Mouse (Mus musculus) heart, postnatal 14 days (tissue): ENCODE results near the gene Tmem35b. TPM values are rescaled to one million over a fixed set of nuclear protein-coding genes. Genes with fewer than 3 reads are reported as not detected.
"Not testable (repeated sequence)": the region's sequence is repeated elsewhere in the genome, so short reads cannot be mapped to it uniquely, and the experiment has no call there.

ENCODE experiments used
- DNase-seq, 2 experiments: peaks; one replicate each; pipeline ENCODE4 v3.0.0; 2021 to 2022
- intact Hi-C: fragments of 180-260 bp; cut with DNase I; formaldehyde crosslinking; loops from one replicate; pipeline ENCODE4 v1.15.1; 2025
- long read RNA-seq, 2 experiments: library from polyadenylated mRNA; stranded (forward); transcript quantifications; one replicate each; pipeline ENCODE4 v2.0.0; 2021
- total RNA-seq, 2 experiments: library from RNA; stranded (reverse); gene quantifications; 2 replicates each; pipeline ENCODE4 v1.2.3; 2021

The Tmem35b gene
- total RNA-seq = 1 to 10 TPM; 1.6 to 2.2 TPM
- long read RNA-seq, experiment 1, partial matches to known transcripts = 0 of 3 reads
- long read RNA-seq, experiment 1, other reads (novel, unspliced or antisense) = 2 of 3 reads
- long read RNA-seq, experiment 2, partial matches to known transcripts = 0 of 4 reads
- long read RNA-seq, experiment 2, other reads (novel, unspliced or antisense) = 0 of 4 reads

DNA sequence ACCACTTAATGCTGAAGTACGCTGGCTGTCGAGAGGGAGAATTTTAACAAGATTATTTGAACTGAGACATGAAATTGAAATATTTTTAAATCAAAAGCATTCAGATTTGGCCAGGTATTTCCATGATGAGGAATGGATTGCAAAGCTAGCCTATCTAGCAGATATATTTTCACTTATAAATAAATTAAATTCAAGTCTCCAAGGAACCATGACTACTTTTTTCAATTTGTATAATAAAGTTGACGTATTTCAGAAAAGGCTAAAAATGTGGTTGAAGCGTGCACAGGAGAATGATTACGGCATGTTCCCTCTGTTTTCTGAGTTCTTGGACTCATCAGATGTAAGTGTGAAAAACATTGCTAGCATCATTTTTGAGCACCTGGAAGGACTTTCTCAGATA lies at the start of gene Tmem35b:
TSS of gene Tmem35b (plus strand) at position 301 of the 400 bp plus-strand sequence.
- no peak for DNase-seq
- intact Hi-C loops = loop anchor here (5.0 to 10.0 kb wide), 2 partner anchors 46 to 201 kb away; partner anchors contain the start of gene Zmym6

DNA sequence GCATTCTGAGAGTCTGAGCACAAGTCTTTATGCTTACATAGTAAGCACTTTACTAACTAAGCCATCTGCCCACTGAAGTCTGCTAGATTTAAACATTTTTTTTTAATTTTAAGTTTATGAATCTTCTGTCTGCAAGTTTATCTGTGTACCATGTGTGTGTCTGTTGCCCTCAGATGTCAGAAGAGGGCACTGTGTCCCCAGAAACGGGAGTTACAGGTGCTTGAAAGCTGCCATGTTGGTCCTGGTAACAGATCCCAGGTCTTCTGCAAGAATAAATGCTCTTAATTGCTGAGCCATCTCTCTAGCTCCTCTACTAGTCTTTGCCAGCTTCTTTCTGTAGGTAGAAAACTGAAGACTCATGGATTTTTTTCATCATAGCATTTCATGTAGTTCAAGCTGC lies 48.6 kb upstream of the Tmem35b start:
- no peak for DNase-seq
- intact Hi-C loops = loop anchor here (5.0 to 10.0 kb wide), 2 partner anchors 47 to 170 kb away; partner anchors contain the start of genes Smim12 and Tmem35b

DNA sequence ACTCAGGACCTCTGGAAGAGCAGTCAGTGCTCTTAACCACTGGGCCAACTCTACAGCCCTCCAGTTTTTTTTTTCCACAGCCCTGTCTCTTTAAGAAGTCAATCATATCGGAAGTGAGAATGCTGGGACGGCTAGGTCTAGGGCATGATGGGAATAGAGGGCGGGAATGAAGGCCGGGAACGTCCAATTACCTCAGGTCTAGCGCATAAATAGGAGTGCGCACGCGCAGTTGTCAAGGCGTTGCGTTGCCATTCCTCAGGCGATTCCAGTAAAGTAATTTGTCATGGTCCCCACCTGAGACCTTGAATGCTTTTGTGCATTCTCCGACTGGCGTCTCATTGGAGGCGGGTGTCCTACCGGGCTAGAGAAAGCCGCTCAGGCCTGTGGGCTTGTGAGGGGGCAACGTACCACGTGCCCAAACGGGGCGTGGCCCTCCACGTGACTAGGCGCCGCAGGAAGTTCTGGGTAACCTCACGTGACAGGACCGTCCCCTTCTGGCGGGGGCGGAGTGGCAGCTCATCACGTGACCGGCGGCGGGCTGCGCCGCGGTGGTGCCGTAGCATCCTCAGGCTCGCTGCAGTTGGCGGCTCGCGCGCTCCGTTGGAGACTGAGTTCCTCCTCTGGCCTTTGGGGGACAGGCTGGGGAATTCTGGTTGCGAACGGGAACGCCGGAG lies 46.5 kb upstream of the Tmem35b start, which contains the start of gene Zmym6:
TSS of gene Zmym6 (plus strand) at position 509 of the 674 bp plus-strand sequence.
- intact Hi-C loops = loop anchor here (5.0 to 10.0 kb wide), 2 partner anchors 45 to 168 kb away; partner anchors contain the start of genes Smim12 and Tmem35b
- peak; percentile 93 to 95 for DNase-seq

GRCm38 (mm10) chr4:127080806-127081205 lies 42.7 kb upstream of the Tmem35b start:
- intact Hi-C loops = no loop called here
- DNase-seq = no peak

DNA sequence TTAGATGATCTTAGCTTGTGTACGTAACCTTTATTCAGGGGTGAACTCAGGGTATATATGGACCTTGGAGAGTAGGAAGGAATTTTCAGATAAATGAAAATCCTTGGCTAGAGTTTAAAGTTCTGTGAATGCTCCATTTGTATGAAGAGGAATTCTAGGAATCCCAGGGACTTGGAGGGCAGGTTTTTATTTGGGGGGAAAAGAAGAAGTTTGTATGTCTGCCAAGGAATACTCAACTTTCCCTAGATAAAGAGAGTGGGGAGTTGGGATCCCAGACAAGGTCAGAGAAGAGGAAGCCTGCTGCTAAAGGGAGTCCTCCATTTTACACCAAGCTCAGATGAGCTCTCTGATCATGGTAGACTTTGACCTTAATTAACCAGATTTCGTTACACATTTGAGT lies 40.4 kb upstream of the Tmem35b start:
- intact Hi-C loops = no loop called here

DNA sequence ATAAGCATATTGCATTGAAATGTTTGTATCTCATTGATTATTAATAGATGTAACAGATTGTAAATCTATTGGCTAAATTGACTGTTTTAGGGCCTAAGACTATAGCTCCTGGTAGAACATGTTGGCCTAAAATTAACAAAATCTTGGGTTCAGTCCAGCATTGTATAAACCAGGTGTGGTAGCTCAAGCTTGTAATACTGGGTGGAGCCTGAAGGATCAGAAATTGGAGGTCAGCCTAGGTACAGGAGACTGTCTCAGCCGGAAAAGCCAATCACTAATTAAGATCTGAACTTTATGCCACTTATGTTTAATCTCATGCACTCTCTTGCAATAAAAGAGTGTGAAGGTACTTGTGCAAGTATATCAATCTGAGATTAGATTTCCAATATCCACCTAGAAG lies 37.7 kb upstream of the Tmem35b start:
- no peak for DNase-seq
- intact Hi-C loops = no loop called here

More for the DNA sequence above, 40.4 kb upstream of the Tmem35b start:
- no peak for DNase-seq

DNA sequence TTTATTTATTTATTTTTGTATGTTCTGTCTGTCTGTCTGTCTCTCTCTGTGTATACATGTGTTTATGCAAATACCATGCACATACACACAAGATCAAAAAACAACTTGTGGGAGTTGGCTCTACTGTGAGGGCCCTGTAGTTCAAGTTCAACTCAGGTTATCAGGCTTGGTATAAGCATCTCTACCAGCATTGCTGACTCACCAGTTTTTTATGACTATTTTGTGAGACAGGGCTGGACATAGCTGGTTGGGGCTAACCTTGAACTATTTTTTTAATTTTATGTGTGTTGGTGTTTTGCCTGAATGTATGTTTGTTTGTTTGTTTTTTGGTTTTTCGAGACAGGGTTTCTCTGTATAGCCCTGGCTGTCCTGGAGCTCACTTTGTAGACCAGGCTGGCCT lies 32.3 kb upstream of the Tmem35b start:
- intact Hi-C loops = no loop called here
- DNase-seq = no peak

DNA sequence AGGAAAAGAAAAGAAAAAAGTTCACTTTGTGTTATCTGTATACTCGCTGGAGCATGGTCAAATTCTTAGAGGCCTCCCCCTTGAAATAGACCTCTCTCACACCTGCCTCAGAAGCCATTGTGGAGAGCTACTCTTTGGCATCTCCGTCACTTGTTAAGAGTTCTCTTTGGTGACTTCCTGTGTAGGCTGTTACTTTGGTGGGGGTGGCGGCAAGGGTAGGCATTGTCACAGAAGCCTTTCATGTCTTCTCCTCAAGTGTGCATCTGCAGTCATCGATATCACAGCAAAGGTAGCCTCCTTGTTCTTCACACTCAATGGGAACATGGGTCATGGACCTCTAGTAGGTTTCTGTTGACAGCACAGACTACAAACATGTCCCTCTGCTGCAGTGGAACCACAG lies 28.4 kb upstream of the Tmem35b start:
- intact Hi-C loops = no loop called here
- no peak for DNase-seq

- intact Hi-C loops, DNase-seq: not testable (repeated sequence)
Observed at GRCm38 (mm10) chr4:127099552-127099951, 23.9 kb upstream of the Tmem35b start.

DNA sequence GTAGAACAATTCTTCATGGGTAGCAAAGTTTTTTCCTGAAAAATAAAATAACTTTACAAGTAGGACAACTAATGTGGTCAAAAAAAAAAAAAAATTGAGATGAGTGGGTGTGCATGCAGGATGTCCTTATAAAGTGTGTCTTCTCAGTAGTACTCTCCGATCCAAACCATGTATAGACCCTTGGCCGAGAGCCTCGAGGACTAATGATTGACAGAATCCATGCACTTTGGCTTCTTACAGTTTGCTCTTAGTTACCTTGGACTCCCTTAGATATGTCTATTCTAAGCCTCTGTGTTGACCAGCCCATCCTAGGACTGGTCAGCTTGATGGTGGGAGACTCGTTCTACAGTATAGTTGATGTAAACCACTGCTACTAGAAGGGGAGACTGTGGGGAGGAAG lies 15.9 kb upstream of the Tmem35b start:
- intact Hi-C loops = no loop called here
- no peak for DNase-seq

- intact Hi-C loops = no loop called here
- DNase-seq = no peak
Observed at GRCm38 (mm10) chr4:127110570-127110969, 12.9 kb upstream of the Tmem35b start.

- intact Hi-C loops = loop anchor here (5.0 to 10.0 kb wide), 2 partner anchors 47 to 200 kb away; partner anchors contain the start of gene Zmym6
- no peak for DNase-seq
Observed at GRCm38 (mm10) chr4:127124331-127124730, 840 bp downstream of the Tmem35b start.

- DNase-seq = peak; percentile 81 to 86
- intact Hi-C loops = loop anchor here (10.0 kb wide), 1 partner anchor 199 kb away; no protein-coding TSS in a partner anchor
Observed at GRCm38 (mm10) chr4:127125834-127126463, 2.5 kb downstream of the Tmem35b start.

GRCm38 (mm10) chr4:127134687-127135086 lies 11.2 kb downstream of the Tmem35b start:
- intact Hi-C loops = no loop called here
- DNase-seq = no peak

GRCm38 (mm10) chr4:127137591-127137990 lies 14.1 kb downstream of the Tmem35b start:
- DNase-seq = no peak
- intact Hi-C loops = no loop called here

DNA sequence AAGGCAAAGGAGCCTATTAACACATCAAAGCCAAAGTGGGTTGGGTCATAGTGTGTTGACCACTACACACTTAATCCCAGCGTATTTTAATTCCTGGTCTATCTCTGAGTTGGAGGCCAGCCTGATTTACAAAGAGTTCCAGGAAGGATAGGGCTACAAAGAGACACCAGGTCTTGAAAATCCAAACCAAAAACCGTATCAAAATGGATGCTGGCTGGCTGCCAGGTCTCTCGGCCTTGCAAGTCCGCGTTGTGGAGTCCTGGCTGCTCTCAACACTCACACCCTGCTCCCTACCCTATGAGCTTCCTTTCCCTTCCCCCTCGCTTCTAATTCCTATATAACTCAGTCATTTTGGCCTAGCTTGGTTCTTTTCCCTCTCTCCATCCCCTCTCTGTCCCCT lies 15.0 kb downstream of the Tmem35b start:
- intact Hi-C loops = no loop called here
- DNase-seq = no peak

- intact Hi-C loops = no loop called here
- no peak for DNase-seq
Observed at GRCm38 (mm10) chr4:127150031-127150430, 26.5 kb downstream of the Tmem35b start.

DNA sequence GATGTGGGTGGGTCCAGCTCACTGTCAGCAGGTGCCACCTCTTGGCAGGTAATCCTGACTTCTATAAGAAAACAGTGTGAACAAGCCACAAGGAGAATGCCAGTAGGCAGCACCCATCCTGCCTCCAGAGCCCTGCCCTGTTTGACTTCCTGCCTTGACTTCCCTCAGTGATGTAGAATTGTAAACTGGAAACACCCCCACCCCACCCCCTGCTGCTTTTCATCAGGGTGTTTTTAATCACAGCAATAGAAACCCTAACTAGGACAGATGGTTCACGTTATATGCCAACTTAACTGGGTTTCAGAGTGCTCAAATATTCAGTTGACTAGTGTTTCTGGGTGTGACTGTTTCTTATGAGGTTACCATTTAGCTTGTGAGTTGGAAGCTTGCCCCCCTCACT lies 29.9 kb downstream of the Tmem35b start:
- no peak for DNase-seq
- intact Hi-C loops = no loop called here

DNA sequence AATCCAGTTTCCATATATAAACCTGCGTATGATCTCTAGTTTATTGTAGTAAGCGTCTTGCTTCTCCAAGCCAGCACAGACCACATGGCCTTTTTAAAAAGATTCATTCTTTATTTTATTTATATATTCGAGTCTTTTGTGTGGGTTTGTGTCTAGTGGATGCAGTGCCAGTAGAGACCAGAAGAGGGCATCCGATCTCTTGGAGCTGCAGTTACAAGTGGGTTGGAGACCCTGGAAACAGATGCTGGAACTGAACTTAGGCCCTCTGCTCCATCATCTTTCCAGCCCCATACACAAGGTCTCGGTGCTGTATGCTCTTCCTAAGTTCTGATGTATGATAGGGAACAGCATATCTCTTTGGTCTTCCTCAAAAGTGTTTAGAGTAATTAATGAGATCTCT lies 32.3 kb downstream of the Tmem35b start:
- DNase-seq = no peak
- intact Hi-C loops = no loop called here

DNA sequence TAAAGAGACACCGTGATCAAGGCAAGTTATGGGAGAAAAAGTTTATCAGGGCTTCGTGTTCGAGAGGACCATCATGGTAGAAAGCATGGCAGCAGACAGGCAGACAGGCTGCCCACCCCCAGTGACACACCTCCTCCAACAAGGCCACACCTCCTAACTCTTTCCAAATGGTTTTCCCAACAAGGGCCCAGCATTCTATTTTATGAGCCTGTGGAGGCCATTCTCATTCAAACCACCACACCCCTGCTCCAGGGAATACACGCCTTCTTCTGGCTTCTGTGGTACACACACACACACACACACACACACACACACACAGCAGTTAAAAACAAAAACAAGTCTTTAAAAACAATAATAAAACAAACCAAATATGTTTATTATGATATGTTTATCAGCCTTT lies 34.3 kb downstream of the Tmem35b start:
- intact Hi-C loops = no loop called here
- no peak for DNase-seq

DNA sequence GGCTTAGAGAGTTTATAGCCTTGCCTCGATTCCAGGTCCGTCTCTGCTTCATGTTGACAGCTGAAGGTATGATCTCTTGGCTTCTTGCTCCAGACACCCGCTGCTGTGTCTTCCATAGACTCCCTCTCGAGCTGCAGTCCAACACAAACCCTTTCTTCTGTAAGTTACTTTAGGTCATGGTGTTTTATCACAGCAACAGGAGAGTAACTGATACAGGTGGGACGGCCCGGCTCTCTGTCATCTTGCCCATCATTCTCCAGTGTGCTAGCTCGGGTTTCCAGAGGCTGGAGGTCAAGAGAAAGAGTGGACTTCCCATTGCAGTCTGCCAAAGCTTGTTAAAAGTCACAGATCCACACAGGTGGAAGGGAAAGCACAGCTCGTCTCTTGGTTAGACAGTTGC lies 40.4 kb downstream of the Tmem35b start:
- DNase-seq = no peak
- intact Hi-C loops = no loop called here
